15 mouse cellular contexts compared by ENCODE assay signal in genomic region chr12:117699950-117700665, GRCm38 (mm10).
DNase-seq lines count a peak whose midpoint lies in the region; ATAC-seq and TF ChIP-seq lines count a peak whose summit lies in the region.
"Had no signal": no experiment of that assay in that cellular context is flagged by ENCODE, and none has a peak within 500 bp of the region (broad histone marks: within the 10 kb centered on the region; RNA-seq: fewer than 3 reads in every experiment).

No protein-coding gene starts in this region.

- TF ChIP-seq CTCF in left cerebral cortex, adult 2 months (IDR thresholded peaks at IDR 0.05) = no peak

- no peaks in the 10 kb centered on the region for H3K27me3 ChIP-seq in hindbrain, embryonic 12.5 days
- H3K27me3 ChIP-seq in hindbrain, embryonic 11.5 days (ENCODE audit: control insufficient read depth, insufficient read depth, low read length) = no peaks in the 10 kb centered on the region
- H3K27me3 ChIP-seq in midbrain, embryonic 15.5 days (replicated peaks) = no peaks in the 10 kb centered on the region
- H3K27me3 ChIP-seq in midbrain, embryonic 10.5 days (ENCODE audit: low read depth, poor library complexity, severe bottlenecking) = no peaks in the 10 kb centered on the region
- no peaks in the 10 kb centered on the region for H3K27me3 ChIP-seq in hindbrain, embryonic 14.5 days (ENCODE audit: control insufficient read depth, insufficient read depth, low read length)
- H3K27me3 ChIP-seq: embryonic facial prominence, embryonic 12.5 days; kidney, embryonic 15.5 days; liver, embryonic 12.5 days; megakaryocyte, embryonic 14.5 days had no signal

- no peaks in the 10 kb centered on the region for H3K36me3 ChIP-seq in hindbrain, embryonic 12.5 days
- H3K36me3 ChIP-seq in hindbrain, embryonic 11.5 days (ENCODE audit: control insufficient read depth, insufficient read depth, low read length) = no peaks in the 10 kb centered on the region
- H3K36me3 ChIP-seq in midbrain, embryonic 15.5 days (replicated peaks) = no peaks in the 10 kb centered on the region
- no peaks in the 10 kb centered on the region for H3K36me3 ChIP-seq in midbrain, embryonic 10.5 days
- 0 out of 2 replicates have a peak, but pooled peaks cover 3% of the 10 kb centered on the region for H3K36me3 ChIP-seq in hindbrain, embryonic 14.5 days (replicated peaks; ENCODE audit: control insufficient read depth, insufficient read depth)
- H3K36me3 ChIP-seq: embryonic facial prominence, embryonic 12.5 days; kidney, embryonic 15.5 days; liver, embryonic 12.5 days had no signal

- H3K27ac ChIP-seq in hindbrain, embryonic 12.5 days = no peak overlapping the region; the same call in 1 of the 2 replicates
- no peak overlapping the region for H3K27ac ChIP-seq in hindbrain, embryonic 11.5 days (ENCODE audit: low read depth, low read length)
- peak overlapping the region; percentile 64 for H3K27ac ChIP-seq in midbrain, embryonic 15.5 days
- no peak overlapping the region for H3K27ac ChIP-seq in midbrain, embryonic 10.5 days (replicated peaks)
- H3K27ac ChIP-seq in hindbrain, embryonic 14.5 days = peak overlapping the region; percentile 29; the same call in 1 of the 2 replicates
- no peak overlapping the region for H3K27ac ChIP-seq in left cerebral cortex, adult 2 months
- H3K27ac ChIP-seq: embryonic facial prominence, embryonic 12.5 days; kidney, embryonic 15.5 days; liver, embryonic 12.5 days had no signal

- H3K4me3 ChIP-seq in hindbrain, embryonic 12.5 days = no peak overlapping the region
- no peak overlapping the region for H3K4me3 ChIP-seq in hindbrain, embryonic 11.5 days (ENCODE audit: low read depth, low read length)
- H3K4me3 ChIP-seq in midbrain, embryonic 15.5 days = no peak overlapping the region
- H3K4me3 ChIP-seq in midbrain, embryonic 10.5 days = no peak overlapping the region
- no peak overlapping the region for H3K4me3 ChIP-seq in hindbrain, embryonic 14.5 days (replicated peaks; ENCODE audit: low read length)
- no peak overlapping the region for H3K4me3 ChIP-seq in left cerebral cortex, adult 2 months
- H3K4me3 ChIP-seq: embryonic facial prominence, embryonic 12.5 days; kidney, embryonic 15.5 days; liver, embryonic 12.5 days; megakaryocyte, embryonic 14.5 days had no signal

- H3K9me3 ChIP-seq in hindbrain, embryonic 12.5 days (replicated peaks) = no peaks in the 10 kb centered on the region
- H3K9me3 ChIP-seq in hindbrain, embryonic 11.5 days (ENCODE audit: control insufficient read depth, low read length) = no peaks in the 10 kb centered on the region
- no peaks in the 10 kb centered on the region for H3K9me3 ChIP-seq in midbrain, embryonic 15.5 days
- H3K9me3 ChIP-seq in midbrain, embryonic 10.5 days (replicated peaks) = no peaks in the 10 kb centered on the region
- no peaks in the 10 kb centered on the region for H3K9me3 ChIP-seq in hindbrain, embryonic 14.5 days (ENCODE audit: control insufficient read depth, low read length)
- H3K9me3 ChIP-seq: embryonic facial prominence, embryonic 12.5 days; kidney, embryonic 15.5 days; liver, embryonic 12.5 days; megakaryocyte, embryonic 14.5 days had no signal

- H3K9ac ChIP-seq in hindbrain, embryonic 12.5 days = no peak overlapping the region
- no peak overlapping the region for H3K9ac ChIP-seq in hindbrain, embryonic 11.5 days (ENCODE audit: low read depth, low read length)
- H3K9ac ChIP-seq in midbrain, embryonic 15.5 days = no peak overlapping the region
- H3K9ac ChIP-seq in hindbrain, embryonic 14.5 days = no peak overlapping the region
- H3K9ac ChIP-seq: embryonic facial prominence, embryonic 12.5 days; kidney, embryonic 15.5 days; liver, embryonic 12.5 days had no signal

- H3K4me2 ChIP-seq in hindbrain, embryonic 12.5 days (replicated peaks) = no peak overlapping the region
- H3K4me2 ChIP-seq in hindbrain, embryonic 11.5 days (replicated peaks; ENCODE audit: low read depth, low read length) = no peak overlapping the region
- H3K4me2 ChIP-seq in midbrain, embryonic 15.5 days = no peak overlapping the region
- H3K4me2 ChIP-seq in hindbrain, embryonic 14.5 days (replicated peaks) = no peak overlapping the region
- H3K4me2 ChIP-seq: embryonic facial prominence, embryonic 12.5 days; kidney, embryonic 15.5 days; liver, embryonic 12.5 days had no signal

- peaks cover 30% of the 10 kb centered on the region for H3K4me1 ChIP-seq in hindbrain, embryonic 12.5 days
- H3K4me1 ChIP-seq in hindbrain, embryonic 11.5 days (replicated peaks; ENCODE audit: control insufficient read depth, insufficient read depth, low read length) = no peaks in the 10 kb centered on the region
- H3K4me1 ChIP-seq in midbrain, embryonic 15.5 days = peaks cover 40% of the 10 kb centered on the region
- H3K4me1 ChIP-seq in midbrain, embryonic 10.5 days = 0 out of 2 replicates have a peak, but pooled peaks cover 3% of the 10 kb centered on the region
- H3K4me1 ChIP-seq in hindbrain, embryonic 14.5 days (replicated peaks; ENCODE audit: control insufficient read depth, insufficient read depth, low read length) = peaks cover 42% of the 10 kb centered on the region
- H3K4me1 ChIP-seq: kidney, embryonic 15.5 days; liver, embryonic 12.5 days; megakaryocyte, embryonic 14.5 days had no signal

- intact Hi-C loops in left cerebral cortex, adult 2 months (cut with DNase I) = no loop called here

- DNase-seq in hindbrain, embryonic 11.5 days (ENCODE audit: low spot score) = no peak
- no peak for DNase-seq in midbrain, embryonic 10.5 days (ENCODE audit: low spot score)
- DNase-seq in hindbrain, embryonic 14.5 days (ENCODE audit: low spot score) = no peak
- DNase-seq in left cerebral cortex, adult 2 months (ENCODE audit: extremely low spot score in 1 of 2, low spot score in 2 of 2) = no peak
- DNase-seq in right cerebral cortex, postnatal 25 days = no peak
- DNase-seq: cerebellum, postnatal 10 days; heart, postnatal 14 days; layer of hippocampus, adult 9-11 months had no signal

- WGBS in hindbrain, embryonic 12.5 days = 87% methylated on average over 3 of the region's 3 CpGs
- 91% methylated on average over 3 of the region's 3 CpGs for WGBS in hindbrain, embryonic 11.5 days
- WGBS in midbrain, embryonic 15.5 days = 93% methylated on average over 3 of the region's 3 CpGs
- WGBS in midbrain, embryonic 10.5 days = 87% methylated on average over 3 of the region's 3 CpGs
- 83% methylated on average over 3 of the region's 3 CpGs for WGBS in hindbrain, embryonic 14.5 days

- ATAC-seq in hindbrain, embryonic 12.5 days (ENCODE audit: low FRiP score) = 0 out of 2 replicates have a peak, but pooled peaks have one; percentile 48
- ATAC-seq in hindbrain, embryonic 11.5 days (ENCODE audit: low FRiP score) = no peak
- peak; percentile 65 for ATAC-seq in midbrain, embryonic 15.5 days (replicated peaks)
- ATAC-seq in hindbrain, embryonic 14.5 days (ENCODE audit: low FRiP score) = no peak
- peak; percentile 63 for ATAC-seq in megakaryocyte, adult 5-6 weeks (ENCODE audit: poor library complexity, severe bottlenecking)
- ATAC-seq: liver, embryonic 12.5 days had no signal

Comparison
In these comparisons a context has a peak if more than half of its experiments do, and no peak if none do; other contexts are left out.
1. ATAC-seq: peak in hindbrain, embryonic 12.5 days (single experiment), midbrain, embryonic 15.5 days (single experiment) and megakaryocyte, adult 5-6 weeks (single experiment); none in hindbrain, embryonic 11.5 days (single experiment) and hindbrain, embryonic 14.5 days (single experiment).
2. H3K27ac ChIP-seq: peak in midbrain, embryonic 15.5 days (single experiment) and hindbrain, embryonic 14.5 days (single experiment); none in hindbrain, embryonic 12.5 days (single experiment), hindbrain, embryonic 11.5 days (single experiment), midbrain, embryonic 10.5 days (single experiment) and left cerebral cortex, adult 2 months (single experiment).